Mouse (Mus musculus) layer of hippocampus, adult 9-10 months (tissue): ENCODE measurements around the gene Otud1.

Source experiments
- DNase-seq: peaks from one replicate; pipeline ENCODE4 v3.0.0; 2022; ENCODE audit warnings: low spot score

Gene Otud1

DNA sequence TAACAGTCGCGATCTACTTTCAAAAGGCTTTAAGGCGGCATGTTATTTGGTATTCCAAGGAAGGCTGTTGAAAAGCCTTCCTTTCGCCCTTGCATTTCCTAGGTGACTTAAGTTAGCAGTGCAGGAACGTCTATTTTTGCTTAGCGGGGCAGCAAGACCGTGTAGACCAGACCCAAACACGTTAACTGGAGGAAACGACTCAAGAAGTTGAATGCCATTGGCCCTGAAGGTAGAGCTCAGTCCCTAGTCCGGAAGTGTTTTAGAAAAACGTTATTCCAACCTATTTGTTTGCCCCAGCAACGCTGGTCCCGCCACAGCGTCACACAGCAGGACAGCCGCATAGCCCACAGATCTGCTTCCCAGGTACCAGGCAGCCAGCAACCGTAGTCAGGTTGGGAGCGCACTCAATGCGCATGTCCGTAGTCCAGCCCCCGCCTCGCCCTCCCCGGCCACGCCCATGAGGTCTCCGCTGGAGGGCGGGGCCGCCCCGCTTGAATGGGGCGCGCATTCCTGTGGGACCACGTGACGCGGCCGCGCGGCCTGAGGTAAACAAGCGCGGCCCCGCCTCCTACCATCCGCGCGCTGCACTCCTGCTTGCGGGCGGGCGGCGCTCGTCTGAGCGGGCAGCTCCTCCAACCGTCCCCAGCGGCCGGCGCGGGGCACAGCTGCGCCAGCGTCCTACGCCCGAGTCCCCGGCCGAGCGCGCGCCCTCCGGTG is at the start of gene Otud1:
TSS of gene Otud1 (plus strand) at position 595 of the 717 bp plus-strand sequence.
- DNase-seq: peak; percentile 88

DNA sequence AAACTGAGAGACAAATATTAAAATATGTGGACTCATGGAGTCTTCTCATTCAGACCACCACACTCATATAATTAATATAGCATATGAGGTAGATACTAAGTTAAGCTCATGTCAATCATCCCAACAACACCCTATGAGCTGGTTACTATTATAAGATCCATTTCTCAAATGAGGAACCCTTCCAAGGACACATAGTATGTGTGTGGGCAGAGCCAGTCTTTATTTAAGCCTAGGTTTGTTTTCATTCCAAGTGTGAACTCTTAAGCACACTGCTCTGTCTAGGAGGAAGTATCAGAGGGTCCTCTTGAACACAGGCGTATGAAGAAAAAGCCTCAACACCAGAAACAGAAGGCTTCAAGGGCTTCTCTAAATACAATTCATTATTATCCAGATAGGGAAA is 49.7 kb upstream of the Otud1 start:
- no peak for DNase-seq

DNA sequence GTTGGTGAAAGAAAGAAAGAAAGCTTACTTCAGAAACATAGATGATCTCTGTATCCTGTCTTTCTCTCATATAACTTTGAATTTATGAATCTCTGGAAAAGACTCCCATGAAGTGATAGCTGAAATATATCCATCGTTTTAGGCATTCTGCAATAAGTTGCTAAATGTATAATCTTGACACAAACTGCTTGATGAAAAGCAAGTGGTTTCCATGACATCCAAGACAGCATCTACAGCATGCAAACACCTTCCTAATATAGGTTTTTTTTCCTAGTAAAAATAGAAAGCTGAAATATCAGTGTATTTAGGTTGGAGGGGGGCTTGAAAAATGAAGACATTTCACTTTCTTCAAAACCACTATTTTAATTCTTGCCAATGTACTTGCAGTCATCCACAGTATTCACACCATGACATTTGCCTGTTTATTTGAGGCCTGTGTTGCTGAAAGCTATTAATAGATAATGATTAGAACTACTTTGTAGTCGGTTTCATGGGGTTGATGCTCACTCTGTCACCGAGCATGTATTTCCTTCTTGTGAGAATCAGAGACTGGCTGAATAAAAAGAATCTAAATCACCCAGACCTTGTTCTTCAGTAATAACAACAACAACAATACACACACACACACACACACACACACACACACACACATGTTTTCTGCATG is 49.0 kb upstream of the Otud1 start:
- no peak for DNase-seq

DNA sequence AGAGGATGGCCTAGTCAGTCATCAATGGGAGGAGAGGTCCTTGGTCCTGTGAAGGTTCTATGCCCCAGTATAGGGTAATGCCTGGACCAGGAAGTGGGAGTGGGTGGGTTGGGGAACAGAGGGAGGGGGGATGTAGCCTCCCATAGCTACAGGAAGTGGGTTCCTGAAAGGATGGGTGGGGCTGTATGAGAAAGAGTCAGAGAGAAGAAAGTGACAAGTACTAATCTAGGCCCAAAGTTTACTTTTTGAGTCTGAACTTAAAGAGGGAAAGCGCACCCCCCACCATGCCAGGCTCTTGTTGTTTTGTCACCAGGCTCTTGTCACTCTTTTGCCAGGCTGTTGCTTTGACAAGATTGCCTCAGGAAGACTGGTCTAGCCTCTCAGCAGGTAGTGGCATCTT is 35.5 kb upstream of the Otud1 start:
- no peak for DNase-seq

DNA sequence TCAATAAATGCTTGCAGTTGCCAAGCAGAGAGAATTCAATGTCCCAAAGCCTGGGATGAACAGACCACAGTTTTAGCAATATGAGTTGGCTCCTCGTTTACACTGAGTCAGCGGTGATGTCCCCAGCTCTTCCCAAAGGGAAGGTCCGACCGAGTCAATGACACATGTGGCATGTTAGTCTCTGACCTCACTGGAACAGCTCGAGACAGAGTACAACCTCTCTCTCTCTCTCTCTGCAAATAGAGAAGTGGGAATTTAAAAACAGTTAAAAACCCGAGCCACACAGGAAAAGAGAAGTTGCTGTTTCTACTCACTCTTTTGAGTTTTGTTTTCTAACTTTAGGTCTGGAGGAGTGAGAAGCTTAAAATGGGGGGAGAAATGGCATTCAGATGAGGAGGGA is 30.5 kb upstream of the Otud1 start:
- no peak for DNase-seq

DNA sequence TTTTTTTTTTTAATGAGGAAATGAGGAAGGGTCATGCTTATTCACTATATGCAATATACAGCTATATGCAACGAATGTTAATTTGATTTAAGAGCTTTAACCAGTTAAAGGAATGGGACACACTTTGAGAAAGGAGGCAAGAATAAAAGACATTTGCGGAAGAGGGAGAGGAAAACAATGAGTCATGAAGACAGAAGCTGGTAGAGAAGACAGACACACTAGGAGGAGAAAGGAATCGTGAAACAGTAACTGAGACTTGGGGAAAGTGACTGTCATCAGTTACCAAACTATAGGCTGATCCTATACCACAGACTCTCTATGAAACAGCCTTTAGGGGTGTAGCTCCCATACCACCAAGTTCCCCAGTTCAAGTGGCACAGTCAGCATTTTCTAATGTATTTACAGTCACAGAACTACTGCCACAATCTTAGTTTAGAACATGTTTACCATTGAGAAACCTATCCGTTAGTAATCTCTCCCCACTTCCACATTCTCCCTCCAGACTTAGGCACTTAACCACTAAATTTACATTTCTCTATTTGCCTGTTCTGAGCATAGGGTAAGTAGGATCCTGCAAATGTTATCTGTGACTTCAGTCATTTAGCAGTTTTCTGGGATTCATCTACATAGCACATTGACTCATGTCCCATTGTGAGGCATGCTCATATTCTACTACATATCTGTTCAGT is 29.5 kb upstream of the Otud1 start:
- DNase-seq: no peak

DNA sequence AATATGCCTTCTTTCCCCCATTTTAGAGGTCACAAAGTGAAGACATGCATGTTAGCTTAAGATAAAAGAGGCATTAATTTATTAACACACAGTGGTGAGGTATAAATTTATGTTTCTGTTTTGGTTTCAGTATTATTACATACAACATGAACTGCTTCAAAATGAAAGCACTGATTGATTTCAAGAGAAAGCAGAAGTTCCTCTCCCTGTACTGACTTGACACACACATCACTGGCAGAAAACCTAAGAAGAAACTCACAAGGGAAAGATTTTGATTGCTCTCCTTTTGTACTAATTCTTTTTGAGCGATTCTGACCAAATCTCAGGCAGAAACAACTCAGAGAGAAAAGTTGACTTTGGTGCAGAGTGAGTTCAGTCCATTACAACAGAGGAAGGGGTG is 27.0 kb upstream of the Otud1 start:
- DNase-seq: no peak

DNA sequence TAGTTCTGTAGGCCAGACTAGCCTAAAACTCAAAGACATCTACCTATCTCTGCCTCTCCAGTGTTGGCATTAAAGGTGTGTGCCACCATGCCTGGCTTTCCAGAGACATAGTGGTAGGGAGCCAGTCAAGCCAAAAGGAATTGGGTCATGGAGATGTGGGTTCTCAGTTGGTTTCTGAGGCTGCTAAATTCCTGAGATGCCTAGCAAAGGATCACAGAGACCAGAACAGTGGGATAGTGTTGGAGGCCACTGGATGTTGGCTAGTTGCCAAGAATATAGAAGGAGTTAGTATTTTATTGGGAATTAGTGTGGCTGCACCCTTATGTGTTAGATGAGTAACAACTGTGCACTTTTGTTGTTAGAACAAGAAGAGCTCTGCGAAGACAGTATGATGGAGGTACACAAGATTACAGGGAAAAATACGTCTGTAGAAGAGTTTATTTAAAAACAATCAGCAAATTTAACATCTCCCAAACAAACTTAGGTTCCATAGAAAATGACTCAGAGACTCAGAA is 24.1 kb upstream of the Otud1 start:
- DNase-seq: no peak

DNA sequence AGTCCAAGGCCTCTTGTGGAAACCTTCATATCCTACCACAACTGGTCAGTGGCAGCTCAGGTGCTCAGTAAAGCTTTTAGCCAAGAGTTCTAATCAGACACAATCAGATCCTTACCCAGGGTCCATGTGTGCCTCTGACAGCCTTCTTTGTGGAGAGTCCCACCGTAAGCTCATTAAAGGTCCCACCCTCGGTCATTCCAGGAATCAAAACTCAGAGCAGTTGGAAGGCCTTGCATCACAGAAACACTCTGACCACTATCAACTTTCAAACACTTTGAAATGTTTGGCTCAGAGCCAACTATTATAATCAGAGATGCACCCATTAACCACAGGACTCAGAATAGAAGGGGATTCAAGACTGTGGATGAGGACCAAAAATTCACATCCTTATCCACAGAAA is 12.4 kb upstream of the Otud1 start:
- DNase-seq: no peak

DNA sequence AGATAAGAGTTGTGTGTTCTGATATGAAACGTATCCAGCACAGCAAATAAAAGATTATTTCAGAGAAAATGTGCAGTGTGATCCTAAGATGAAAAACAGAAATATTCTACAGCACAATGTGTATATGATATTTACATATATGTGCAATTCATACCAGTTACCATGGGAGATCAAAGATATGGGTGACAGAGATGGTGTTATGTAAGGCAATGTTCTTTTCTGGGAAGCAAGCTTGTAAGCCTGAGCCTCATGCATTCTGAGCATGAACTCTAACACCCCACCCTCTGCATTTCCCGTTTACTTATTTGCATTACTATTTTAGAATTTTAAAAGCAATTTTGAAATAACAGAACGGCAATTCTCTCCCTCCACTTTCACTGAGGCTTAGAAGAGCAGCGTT is 11.4 kb upstream of the Otud1 start:
- DNase-seq: no peak

DNA sequence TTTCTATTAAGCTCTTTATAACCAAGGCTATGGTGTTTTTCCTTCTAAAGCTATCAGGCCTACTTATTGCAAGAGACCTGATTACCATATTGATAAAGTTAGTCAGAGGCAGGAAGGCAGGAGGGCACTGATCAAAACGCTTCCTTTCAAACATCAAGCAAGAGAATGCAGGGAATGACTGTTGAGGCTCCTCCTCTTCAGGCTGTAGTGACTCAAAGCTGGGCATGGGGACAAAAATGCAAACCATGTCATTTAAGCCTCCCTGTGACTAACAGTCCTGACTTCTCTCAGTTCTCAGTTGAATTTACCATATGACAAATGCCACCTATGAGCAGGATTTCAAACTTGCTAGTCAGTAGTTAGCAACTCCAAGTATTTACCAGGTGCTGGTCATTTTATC is 10.6 kb upstream of the Otud1 start:
- DNase-seq: no peak

DNA sequence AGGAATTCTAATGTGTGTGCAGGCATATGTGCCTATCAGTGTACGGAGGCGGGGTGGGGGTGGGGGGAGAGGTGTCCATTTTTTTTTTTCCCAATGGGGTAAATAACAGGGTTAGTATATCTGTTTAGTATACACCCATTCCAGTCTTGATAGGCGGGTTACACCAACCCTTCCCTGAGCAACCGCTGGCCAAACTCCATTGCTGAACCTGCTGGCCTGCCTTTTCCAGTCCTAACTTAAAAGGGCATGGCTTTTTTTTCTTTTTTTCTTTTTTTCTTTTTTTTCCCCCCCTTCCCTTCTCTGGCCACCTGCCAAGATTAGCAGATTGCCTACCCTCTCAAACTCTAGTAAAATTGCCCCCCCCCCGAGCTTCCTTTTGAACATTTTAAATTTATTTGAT is 1.1 kb upstream of the Otud1 start:
- no peak for DNase-seq

DNA sequence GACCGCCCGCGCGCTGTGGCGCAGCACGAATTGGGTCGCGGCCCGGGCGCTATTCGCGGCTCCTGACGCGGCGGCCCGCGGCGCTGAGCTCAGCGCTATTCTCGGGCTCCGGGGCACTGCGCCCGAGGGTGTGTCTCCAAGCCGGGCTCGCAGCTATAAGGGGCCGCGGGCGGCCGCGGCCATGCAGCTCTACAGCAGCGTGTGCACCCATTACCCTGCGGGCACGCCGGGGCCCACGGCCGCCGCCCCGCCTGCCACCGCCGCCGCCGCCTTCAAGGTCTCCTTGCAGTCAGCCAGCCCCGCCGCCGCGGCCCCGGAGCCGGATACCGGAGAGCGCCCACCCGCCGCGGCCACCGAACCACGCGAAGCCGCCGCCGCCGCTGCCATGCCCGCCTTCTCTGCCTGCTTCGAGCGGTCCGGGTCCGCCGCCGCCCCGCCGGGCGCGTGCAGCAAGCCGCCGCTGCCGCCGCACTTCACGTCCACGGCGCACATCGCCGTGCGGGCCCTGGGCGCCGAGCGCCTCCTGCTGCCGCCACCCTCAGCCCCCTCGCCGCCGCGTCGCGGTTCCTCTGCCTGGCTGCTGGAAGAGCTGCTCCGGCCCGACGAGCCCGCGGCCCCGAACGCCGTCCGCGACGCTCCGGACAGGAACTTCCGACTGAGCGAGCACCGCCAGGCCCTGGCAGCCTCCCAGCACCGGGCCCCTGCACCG is 483 bp downstream of the Otud1 start:
- no peak for DNase-seq

DNA sequence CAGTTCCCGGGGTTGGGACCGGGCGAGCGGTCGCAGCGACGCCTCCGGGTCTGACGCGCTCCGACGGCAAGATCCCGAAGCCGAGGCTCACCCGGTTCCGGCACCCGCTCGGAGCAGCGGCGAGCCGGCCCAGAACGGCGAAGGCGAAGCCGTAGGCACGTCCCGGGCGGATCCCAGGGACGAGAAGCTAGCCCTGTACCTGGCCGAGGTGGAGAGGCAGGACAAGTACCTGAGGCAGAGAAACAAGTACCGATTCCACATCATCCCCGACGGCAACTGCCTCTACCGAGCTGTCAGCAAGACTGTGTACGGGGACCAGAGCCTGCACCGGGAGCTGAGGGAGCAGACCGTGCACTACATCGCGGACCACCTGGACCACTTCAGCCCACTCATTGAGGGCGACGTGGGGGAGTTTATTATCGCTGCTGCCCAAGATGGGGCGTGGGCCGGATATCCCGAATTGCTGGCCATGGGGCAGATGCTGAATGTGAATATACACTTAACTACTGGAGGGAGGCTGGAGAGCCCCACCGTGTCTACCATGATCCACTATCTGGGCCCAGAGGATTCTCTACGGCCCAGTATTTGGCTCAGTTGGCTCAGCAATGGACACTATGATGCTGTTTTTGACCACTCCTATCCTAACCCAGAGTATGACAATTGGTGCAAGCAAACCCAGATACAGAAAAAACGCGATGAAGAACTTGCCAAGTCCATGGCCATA is 1.3 kb downstream of the Otud1 start:
- DNase-seq: no peak

DNA sequence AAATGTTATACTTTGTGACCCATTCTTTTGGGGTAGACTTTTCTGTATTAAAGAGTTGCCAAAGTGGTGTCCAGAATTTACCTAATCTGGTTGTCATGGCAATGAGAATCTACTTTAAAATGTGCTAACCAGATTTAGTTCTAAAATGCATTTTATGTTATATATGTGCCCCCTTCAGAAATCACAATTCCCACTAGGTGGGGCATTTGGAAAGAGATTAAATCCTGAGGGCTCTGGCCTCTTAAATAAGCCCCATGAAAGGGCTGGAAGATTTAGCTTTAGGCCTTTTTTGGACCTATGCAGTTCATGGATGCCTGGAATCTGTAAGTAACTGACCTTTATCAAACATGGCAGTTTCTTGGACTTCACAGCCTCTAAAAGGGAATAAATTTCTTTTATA is 3.3 kb downstream of the Otud1 start:
- DNase-seq: no peak

DNA sequence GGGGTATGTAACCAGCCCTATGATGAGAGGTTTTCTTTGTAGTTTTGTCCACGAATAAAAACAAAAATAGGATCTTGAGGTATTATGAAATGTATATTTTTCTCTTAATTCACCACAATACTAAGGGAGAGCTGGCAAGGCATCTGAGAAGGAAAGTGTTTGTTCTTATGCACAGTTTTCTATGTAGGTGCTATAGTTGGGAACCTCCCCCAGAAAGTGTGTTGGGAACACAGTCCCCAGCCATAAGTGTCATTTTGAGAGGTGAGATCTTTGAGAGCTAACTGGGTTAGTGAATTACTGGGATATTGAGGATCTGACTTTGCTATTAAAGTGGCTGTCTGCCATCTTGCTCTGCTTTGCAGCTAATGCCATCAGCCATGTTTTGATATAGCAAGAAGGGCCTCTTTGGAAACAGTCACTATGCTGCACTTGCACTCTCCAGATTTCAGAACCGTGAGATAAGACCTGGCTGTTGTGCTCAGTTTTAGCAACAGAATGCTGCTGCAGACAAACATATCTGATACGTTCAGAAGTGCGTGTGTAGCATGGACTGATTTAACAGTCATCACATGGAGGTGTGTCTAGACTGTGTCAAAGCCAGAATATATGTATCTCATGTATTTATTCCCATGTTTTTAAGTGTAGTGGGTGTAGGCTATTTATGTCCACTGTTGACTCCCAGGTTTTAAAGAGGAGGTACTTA is 5.7 kb downstream of the Otud1 start:
- DNase-seq: no peak

DNA sequence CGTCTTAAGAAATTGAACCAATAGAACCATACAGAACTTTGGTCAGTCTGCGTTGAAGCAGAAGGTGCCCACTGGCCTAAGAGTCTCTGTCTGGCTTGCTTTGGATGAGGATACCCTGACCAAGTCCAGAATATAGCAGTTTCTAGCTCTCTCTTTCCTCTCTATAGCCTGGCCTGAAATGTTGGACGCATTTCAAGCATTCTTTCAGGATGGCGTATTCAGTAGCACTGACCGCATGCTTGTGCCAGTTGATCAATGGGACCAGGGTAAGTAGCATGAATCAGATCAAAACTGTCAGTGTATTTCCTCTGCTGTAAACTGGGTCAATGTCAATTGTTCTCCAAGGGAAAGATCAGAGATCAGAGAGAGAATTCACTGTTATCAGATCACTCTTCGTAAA is 6.6 kb downstream of the Otud1 start:
- no peak for DNase-seq

DNA sequence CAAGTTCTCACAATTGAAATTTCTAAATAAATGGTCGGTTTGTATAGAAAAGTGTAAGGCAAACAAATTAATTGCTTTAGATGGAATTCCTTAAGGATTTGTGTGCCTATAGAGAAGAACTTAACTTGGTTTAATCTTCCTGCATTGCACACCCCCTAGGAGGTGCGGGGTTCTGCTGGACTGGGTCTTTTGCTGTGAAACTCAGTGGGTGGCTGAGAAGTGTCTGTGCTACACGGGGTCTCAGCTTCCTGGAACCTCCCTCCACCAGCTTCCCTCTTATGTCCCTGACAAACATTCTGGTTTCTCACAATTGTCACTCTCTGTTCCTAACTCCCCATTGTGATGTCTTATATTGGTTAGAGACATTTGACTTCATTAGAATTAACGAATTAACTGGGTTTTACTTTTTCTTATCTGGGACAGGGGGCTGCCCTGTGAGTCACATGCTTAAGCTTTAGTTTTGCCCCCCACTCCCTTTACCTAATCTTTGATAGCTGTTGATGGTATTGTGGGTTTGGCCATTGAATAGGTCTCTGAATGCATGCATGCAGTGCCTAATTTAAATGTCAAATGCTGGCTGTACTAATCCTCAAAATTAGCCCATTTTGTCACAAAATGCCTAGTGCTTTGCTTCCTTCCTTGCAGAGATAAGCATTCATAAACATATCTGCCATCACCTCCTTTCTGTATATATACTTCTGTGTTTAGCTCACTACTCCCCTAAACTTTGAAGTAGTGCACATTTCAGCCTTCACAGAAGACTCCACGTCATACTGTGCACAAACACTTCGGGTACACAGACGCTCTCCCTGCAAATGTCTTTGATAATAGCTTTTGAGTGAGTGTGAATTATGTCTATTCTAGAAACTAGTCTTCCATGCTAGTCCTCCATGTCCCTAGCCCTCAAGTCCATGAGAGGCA is 7.3 kb downstream of the Otud1 start:
- DNase-seq: no peak

DNA sequence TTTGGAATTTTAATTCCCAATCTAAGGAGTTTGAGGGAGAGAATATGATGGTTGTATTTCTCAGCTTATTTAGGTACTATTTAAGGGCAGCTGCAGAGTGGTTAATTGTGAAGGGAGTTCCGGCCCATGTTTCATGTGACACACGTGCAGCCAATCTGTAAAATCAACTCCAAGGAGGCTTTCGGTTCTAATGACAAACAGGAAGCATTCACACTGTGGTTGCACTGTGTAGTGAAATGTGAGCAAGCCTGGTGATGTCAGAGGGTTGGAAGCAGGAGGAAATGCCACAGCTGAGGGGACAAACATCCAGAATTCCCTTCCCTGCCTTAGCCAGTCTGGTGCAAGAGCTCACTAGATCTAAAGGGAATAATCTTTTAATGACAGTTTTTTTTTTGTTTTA is 8.3 kb downstream of the Otud1 start:
- no peak for DNase-seq
